Mouse (Mus musculus) intestine, embryonic 14.5 days (tissue): ENCODE results near the gene Fat3. TPM values are rescaled to one million over a fixed set of nuclear protein-coding genes. Genes with fewer than 3 reads are reported as not detected.

ENCODE experiments used
- ATAC-seq: fragments of 200-750 bp; cut with Nextera tagmentation; replicated peaks from 2 replicates; pipeline ENCODE4 v1.8.0; 2017; ENCODE audit warnings: low read depth, moderate number of reproducible peaks, moderate TSS enrichment, moderate library complexity; ENCODE audit not compliant: low FRiP score, low TSS enrichment
- DNase-seq: peaks from one replicate; pipeline ENCODE4 v3.0.0-alpha.2; 2018; ENCODE audit warnings: low spot score
- H3K27ac ChIP-seq: fragments of 300-500 bp; sonication (generic); 2 replicates; pipeline ENCODE4 v1.5.1; 2014; ENCODE audit warnings: low read depth, mild to moderate bottlenecking, control low read depth
- H3K27me3 ChIP-seq: fragments of 300-500 bp; sonication (generic); replicated peaks from 2 replicates; pipeline ENCODE4 v1.6.1; 2014; ENCODE audit warnings: low read length, control low read depth; ENCODE audit not compliant: control insufficient read depth, insufficient read depth
- H3K36me3 ChIP-seq: fragments of 300-500 bp; sonication (generic); 2 replicates; pipeline ENCODE4 v1.6.1; 2014; ENCODE audit warnings: low read length, control low read depth; ENCODE audit not compliant: control insufficient read depth, insufficient read depth
- H3K4me1 ChIP-seq: fragments of 300-500 bp; sonication (generic); replicated peaks from 2 replicates; pipeline ENCODE4 v1.6.1; 2014; ENCODE audit warnings: low read length, control low read depth, mixed read lengths; ENCODE audit not compliant: control insufficient read depth, insufficient read depth
- H3K4me2 ChIP-seq: fragments of 300-500 bp; sonication (generic); 2 replicates; pipeline ENCODE4 v1.6.1; 2014; ENCODE audit warnings: low read length
- H3K4me3 ChIP-seq: fragments of 300-500 bp; sonication (generic); 2 replicates; pipeline ENCODE4 v1.5.1; 2014; ENCODE audit warnings: low read depth, low read length, control low read depth, mixed read lengths
- H3K9ac ChIP-seq: fragments of 300-500 bp; sonication (generic); 2 replicates; pipeline ENCODE4 v1.6.1; 2014; ENCODE audit warnings: mild to moderate bottlenecking, low read length
- H3K9me3 ChIP-seq: fragments of 300-500 bp; sonication (generic); 2 replicates; pipeline ENCODE4 v1.6.1; 2016; ENCODE audit warnings: low read length, control low read depth; ENCODE audit not compliant: control insufficient read depth
- WGBS: fragments of 180-500 bp; shearing (Covaris S2); extraction: QIAGEN DNeasy Blood & Tissue Kit; methylation state at CpG from one replicate; pipeline ENCODE4 v1.1.7; 2014; 5-methylcytosine and 5-hydroxymethylcytosine counted together
- polyA plus RNA-seq: library from polyadenylated mRNA; unstranded; fragments of >200 nt; fragmentation: Nextera tagmentation; extraction: Ambion mirVana; gene quantifications from 2 replicates; pipeline ENCODE4 v1.2.1, GENCODE M21; 2014

Fat3 gene
- polyA plus RNA-seq, 1 experiment from 2014 or later = 1.2 TPM

- H3K4me1 ChIP-seq = no peaks in the 10 kb centered on the region
- DNase-seq = no peak
- no peaks in the 10 kb centered on the region for H3K9me3 ChIP-seq
- H3K9ac ChIP-seq = no peak overlapping the region
- no peak overlapping the region for H3K4me2 ChIP-seq
- WGBS = 78% methylated on average over 8 of the region's 8 CpGs
- H3K27ac ChIP-seq = no peak overlapping the region
- no peaks in the 10 kb centered on the region for H3K27me3 ChIP-seq
- H3K4me3 ChIP-seq = no peak overlapping the region
- no peak for ATAC-seq
- H3K36me3 ChIP-seq = no peaks in the 10 kb centered on the region
Measured at GRCm38 (mm10) chr9:16093047-16093668, 407.9 kb downstream of the Fat3 start.

GRCm38 (mm10) chr9:16092051-16092967 lies 408.8 kb downstream of the Fat3 start:
- Histone ChIP-seq H3K27me3 (no peaks in the 10 kb centered on the region), H3K4me2 (no peak overlapping the region), H3K9me3 (no peaks in the 10 kb centered on the region), H3K27ac (no peak overlapping the region), H3K4me1 (no peaks in the 10 kb centered on the region), H3K4me3 (no peak overlapping the region), H3K9ac (no peak overlapping the region), H3K36me3 (no peaks in the 10 kb centered on the region)
- WGBS = 70% methylated on average over 5 of the region's 5 CpGs
- DNase-seq (no peak), ATAC-seq (no peak)

- no peaks in the 10 kb centered on the region for H3K4me1 ChIP-seq
- WGBS = 72% methylated on average over 2 of the region's 2 CpGs
- H3K27me3 ChIP-seq = no peaks in the 10 kb centered on the region
- ATAC-seq = no peak
- H3K4me3 ChIP-seq = no peak overlapping the region
- no peak overlapping the region for H3K9ac ChIP-seq
- no peaks in the 10 kb centered on the region for H3K9me3 ChIP-seq
- no peak overlapping the region for H3K4me2 ChIP-seq
- DNase-seq = no peak
- no peaks in the 10 kb centered on the region for H3K36me3 ChIP-seq
- no peak overlapping the region for H3K27ac ChIP-seq
Measured at GRCm38 (mm10) chr9:16079292-16079691, 421.8 kb downstream of the Fat3 start.

- H3K4me3 ChIP-seq = no peak overlapping the region
- no peaks in the 10 kb centered on the region for H3K27me3 ChIP-seq
- no peak for ATAC-seq
- no peak overlapping the region for H3K9ac ChIP-seq
- H3K4me1 ChIP-seq = no peaks in the 10 kb centered on the region
- no peak overlapping the region for H3K4me2 ChIP-seq
- no peaks in the 10 kb centered on the region for H3K9me3 ChIP-seq
- WGBS = 85% methylated on average over 2 of the region's 2 CpGs
- DNase-seq = no peak
- no peak overlapping the region for H3K27ac ChIP-seq
- H3K36me3 ChIP-seq = no peaks in the 10 kb centered on the region
Measured at GRCm38 (mm10) chr9:16074664-16075063, 426.4 kb downstream of the Fat3 start.

- Histone ChIP-seq H3K4me1 (no peaks in the 10 kb centered on the region), H3K36me3 (no peaks in the 10 kb centered on the region), H3K27ac (no peak overlapping the region), H3K4me3 (no peak overlapping the region), H3K9ac (no peak overlapping the region), H3K27me3 (no peaks in the 10 kb centered on the region), H3K4me2 (no peak overlapping the region), H3K9me3 (no peaks in the 10 kb centered on the region)
- DNase-seq (no peak), ATAC-seq (no peak)
- 58% methylated on average over 6 of the region's 6 CpGs for WGBS
Measured at GRCm38 (mm10) chr9:16074116-16074515, 427.0 kb downstream of the Fat3 start.

GRCm38 (mm10) chr9:16063447-16063846 lies 437.6 kb downstream of the Fat3 start:
- no peak overlapping the region for H3K27ac ChIP-seq
- no peaks in the 10 kb centered on the region for H3K27me3 ChIP-seq
- H3K4me1 ChIP-seq = no peaks in the 10 kb centered on the region
- no peak overlapping the region for H3K4me2 ChIP-seq
- no peak overlapping the region for H3K9ac ChIP-seq
- H3K4me3 ChIP-seq = no peak overlapping the region
- 85% methylated on average over 4 of the region's 4 CpGs for WGBS
- H3K9me3 ChIP-seq = no peaks in the 10 kb centered on the region
- no peaks in the 10 kb centered on the region for H3K36me3 ChIP-seq
- ATAC-seq (no peak), DNase-seq (no peak)

- Histone ChIP-seq H3K27me3 (no peaks in the 10 kb centered on the region), H3K36me3 (no peaks in the 10 kb centered on the region), H3K4me3 (no peak overlapping the region), H3K4me2 (no peak overlapping the region), H3K9me3 (no peaks in the 10 kb centered on the region), H3K9ac (no peak overlapping the region), H3K4me1 (no peaks in the 10 kb centered on the region), H3K27ac (no peak overlapping the region)
- DNase-seq (no peak), ATAC-seq (no peak)
Measured at GRCm38 (mm10) chr9:16062472-16062871, 438.6 kb downstream of the Fat3 start.

- Histone ChIP-seq H3K4me3 (no peak overlapping the region), H3K27me3 (no peaks in the 10 kb centered on the region), H3K4me2 (no peak overlapping the region), H3K27ac (no peak overlapping the region), H3K4me1 (no peaks in the 10 kb centered on the region), H3K36me3 (no peaks in the 10 kb centered on the region), H3K9ac (no peak overlapping the region), H3K9me3 (no peaks in the 10 kb centered on the region)
- 76% methylated on average over 2 of the region's 2 CpGs for WGBS
- ATAC-seq (no peak), DNase-seq (no peak)
Measured at GRCm38 (mm10) chr9:16046686-16047085, 454.4 kb downstream of the Fat3 start.

GRCm38 (mm10) chr9:16037375-16037774 lies 463.7 kb downstream of the Fat3 start:
- ATAC-seq = no peak
- WGBS = 57% methylated on average over 3 of the region's 3 CpGs

More at GRCm38 (mm10) chr9:16037375-16037774, 463.7 kb downstream of the Fat3 start:
- Histone ChIP-seq H3K36me3 (no peaks in the 10 kb centered on the region), H3K27me3 (no peaks in the 10 kb centered on the region), H3K4me1 (no peaks in the 10 kb centered on the region), H3K9me3 (no peaks in the 10 kb centered on the region), H3K4me2 (no peak overlapping the region), H3K27ac (no peak overlapping the region), H3K4me3 (no peak overlapping the region), H3K9ac (no peak overlapping the region)
- no peak for DNase-seq
